Mouse (Mus musculus): Measurements from ENCODE around the gene Tspan4. TPM values are rescaled to one million over a fixed set of nuclear protein-coding genes. Genes with fewer than 3 reads are reported as not detected.

The Tspan4 gene
- polyA plus RNA-seq, 1 experiment from 2014 or later, result 78.2 TPM

GRCm38 (mm10) chr7:141468522-141469211 is 6.4 kb upstream of the Tspan4 start:
- Histone ChIP-seq H3K27ac (ENCODE audit: low read depth, low read length) (peak overlapping the region; percentile 72), H3K36me3 (ENCODE audit: control insufficient read depth, insufficient read depth, low read length) (peaks cover 23% of the 10 kb centered on the region), H3K4me3 (ENCODE audit: low read depth, low read length) (peak overlapping the region; percentile 78), H3K4me2 (peak overlapping the region; percentile 88), H3K9ac (ENCODE audit: low read depth, low read length) (peak overlapping the region; percentile 85), H3K9me3 (ENCODE audit: control insufficient read depth, low read length) (no peaks in the 10 kb centered on the region), H3K4me1 (replicated peaks; ENCODE audit: control insufficient read depth, insufficient read depth, low read length) (peaks cover 43% of the 10 kb centered on the region), H3K27me3 (replicated peaks; ENCODE audit: control insufficient read depth, insufficient read depth, low read length) (peaks cover 21% of the 10 kb centered on the region)
- ATAC-seq (replicated peaks; ENCODE audit: low FRiP score) (peak; percentile 80), DNase-seq (ENCODE audit: low spot score) (peak; percentile 71)
- WGBS, result 4% methylated on average over 8 of the region's 8 CpGs

- H3K9ac ChIP-seq (ENCODE audit: low read depth, low read length), result peak overlapping the region; percentile 85
These were observed 5.7 kb upstream of the Tspan4 start for GRCm38 (mm10) chr7:141469352-141469751.

GRCm38 (mm10) chr7:141469901-141470636 is 5.0 kb upstream of the Tspan4 start:
- Histone ChIP-seq H3K36me3 (ENCODE audit: control insufficient read depth, insufficient read depth, low read length) (peaks cover 23% of the 10 kb centered on the region), H3K27me3 (replicated peaks; ENCODE audit: control insufficient read depth, insufficient read depth, low read length) (peaks cover 7% of the 10 kb centered on the region), H3K4me3 (ENCODE audit: low read depth, low read length) (0 out of 2 replicates have a peak overlapping the region, but pooled peaks have one; percentile 78), H3K9ac (ENCODE audit: low read depth, low read length) (peak overlapping the region; percentile 31; the same call in 1 of the 2 replicates), H3K27ac (ENCODE audit: low read depth, low read length) (no peak overlapping the region; the same call in 1 of the 2 replicates), H3K4me2 (peak overlapping the region; percentile 88), H3K4me1 (replicated peaks; ENCODE audit: control insufficient read depth, insufficient read depth, low read length) (peaks cover 43% of the 10 kb centered on the region), H3K9me3 (ENCODE audit: control insufficient read depth, low read length) (no peaks in the 10 kb centered on the region)
- 91% methylated on average over 18 of the region's 18 CpGs for WGBS
- DNase-seq (ENCODE audit: low spot score) (no peak), ATAC-seq (replicated peaks; ENCODE audit: low FRiP score) (no peak)

More at GRCm38 (mm10) chr7:141469352-141469751, 5.7 kb upstream of the Tspan4 start:
- H3K4me3 ChIP-seq (ENCODE audit: low read depth, low read length), result peak overlapping the region; percentile 78
- no peaks in the 10 kb centered on the region for H3K9me3 ChIP-seq (ENCODE audit: control insufficient read depth, low read length)
- peak overlapping the region; percentile 88 for H3K4me2 ChIP-seq
- H3K4me1 ChIP-seq (replicated peaks; ENCODE audit: control insufficient read depth, insufficient read depth, low read length), result peaks cover 49% of the 10 kb centered on the region
- 83% methylated on average over 6 of the region's 6 CpGs for WGBS
- H3K36me3 ChIP-seq (ENCODE audit: control insufficient read depth, insufficient read depth, low read length), result peaks cover 23% of the 10 kb centered on the region
- peaks cover 14% of the 10 kb centered on the region for H3K27me3 ChIP-seq (replicated peaks; ENCODE audit: control insufficient read depth, insufficient read depth, low read length)
- ATAC-seq (replicated peaks; ENCODE audit: low FRiP score) (no peak), DNase-seq (ENCODE audit: low spot score) (no peak)
- peak overlapping the region; percentile 72 for H3K27ac ChIP-seq (ENCODE audit: low read depth, low read length)

GRCm38 (mm10) chr7:141470637-141470944 is 4.4 kb upstream of the Tspan4 start:
- H3K4me1 ChIP-seq (replicated peaks; ENCODE audit: control insufficient read depth, insufficient read depth, low read length), result peaks cover 39% of the 10 kb centered on the region

GRCm38 (mm10) chr7:141471236-141471635 is 3.8 kb upstream of the Tspan4 start:
- 79% methylated on average over 1 of the region's 1 CpGs for WGBS
- no peaks in the 10 kb centered on the region for H3K27me3 ChIP-seq (replicated peaks; ENCODE audit: control insufficient read depth, insufficient read depth, low read length)

More at GRCm38 (mm10) chr7:141470637-141470944, 4.4 kb upstream of the Tspan4 start:
- H3K9ac ChIP-seq (ENCODE audit: low read depth, low read length), result no peak overlapping the region
- H3K4me2 ChIP-seq, result no peak overlapping the region
- peaks cover 2% of the 10 kb centered on the region; the same call in 1 of the 2 replicates for H3K27me3 ChIP-seq (replicated peaks; ENCODE audit: control insufficient read depth, insufficient read depth, low read length)
- H3K4me3 ChIP-seq (ENCODE audit: low read depth, low read length), result no peak overlapping the region
- DNase-seq (ENCODE audit: low spot score) (no peak), ATAC-seq (replicated peaks; ENCODE audit: low FRiP score) (no peak)
- 86% methylated on average over 10 of the region's 10 CpGs for WGBS
- peaks cover 23% of the 10 kb centered on the region for H3K36me3 ChIP-seq (ENCODE audit: control insufficient read depth, insufficient read depth, low read length)
- no peak overlapping the region for H3K27ac ChIP-seq (ENCODE audit: low read depth, low read length)
- no peaks in the 10 kb centered on the region for H3K9me3 ChIP-seq (ENCODE audit: control insufficient read depth, low read length)

GRCm38 (mm10) chr7:141472226-141472625 is 2.8 kb upstream of the Tspan4 start:
- H3K9ac ChIP-seq (ENCODE audit: low read depth, low read length), result no peak overlapping the region
- H3K27ac ChIP-seq (ENCODE audit: low read depth, low read length), result no peak overlapping the region
- H3K4me2 ChIP-seq, result no peak overlapping the region
- H3K9me3 ChIP-seq (ENCODE audit: control insufficient read depth, low read length), result no peaks in the 10 kb centered on the region
- no peaks in the 10 kb centered on the region for H3K27me3 ChIP-seq (replicated peaks; ENCODE audit: control insufficient read depth, insufficient read depth, low read length)
- 73% methylated on average over 6 of the region's 6 CpGs for WGBS
- peaks cover 44% of the 10 kb centered on the region for H3K4me1 ChIP-seq (replicated peaks; ENCODE audit: control insufficient read depth, insufficient read depth, low read length)
- ATAC-seq (replicated peaks; ENCODE audit: low FRiP score) (no peak), DNase-seq (ENCODE audit: low spot score) (no peak)
- no peak overlapping the region for H3K4me3 ChIP-seq (ENCODE audit: low read depth, low read length)
- H3K36me3 ChIP-seq (ENCODE audit: control insufficient read depth, insufficient read depth, low read length), result peaks cover 23% of the 10 kb centered on the region

More at GRCm38 (mm10) chr7:141471236-141471635, 3.8 kb upstream of the Tspan4 start:
- Histone ChIP-seq H3K9me3 (ENCODE audit: control insufficient read depth, low read length) (no peaks in the 10 kb centered on the region), H3K36me3 (ENCODE audit: control insufficient read depth, insufficient read depth, low read length) (peaks cover 23% of the 10 kb centered on the region), H3K27ac (ENCODE audit: low read depth, low read length) (no peak overlapping the region), H3K4me2 (no peak overlapping the region), H3K4me1 (replicated peaks; ENCODE audit: control insufficient read depth, insufficient read depth, low read length) (peaks cover 42% of the 10 kb centered on the region), H3K9ac (ENCODE audit: low read depth, low read length) (no peak overlapping the region), H3K4me3 (ENCODE audit: low read depth, low read length) (no peak overlapping the region)
- ATAC-seq (replicated peaks; ENCODE audit: low FRiP score), result no peak
- DNase-seq (ENCODE audit: low spot score), result no peak

- WGBS, result 92% methylated on average over 6 of the region's 6 CpGs
These were observed 2.3 kb upstream of the Tspan4 start for GRCm38 (mm10) chr7:141472763-141473162.

GRCm38 (mm10) chr7:141474160-141474559 is 880 bp upstream of the Tspan4 start:
- WGBS, result 5% methylated on average over 5 of the region's 5 CpGs
- Histone ChIP-seq H3K4me1 (replicated peaks; ENCODE audit: control insufficient read depth, insufficient read depth, low read length) (peaks cover 45% of the 10 kb centered on the region), H3K9me3 (ENCODE audit: control insufficient read depth, low read length) (no peaks in the 10 kb centered on the region), H3K27ac (ENCODE audit: low read depth, low read length) (no peak overlapping the region), H3K4me2 (peak overlapping the region; percentile 91), H3K4me3 (ENCODE audit: low read depth, low read length) (peak overlapping the region; percentile 88), H3K36me3 (ENCODE audit: control insufficient read depth, insufficient read depth, low read length) (peaks cover 23% of the 10 kb centered on the region), H3K9ac (ENCODE audit: low read depth, low read length) (peak overlapping the region; percentile 85), H3K27me3 (replicated peaks; ENCODE audit: control insufficient read depth, insufficient read depth, low read length) (no peaks in the 10 kb centered on the region)
- DNase-seq (ENCODE audit: low spot score) (no peak), ATAC-seq (replicated peaks; ENCODE audit: low FRiP score) (no peak)

More at GRCm38 (mm10) chr7:141472763-141473162, 2.3 kb upstream of the Tspan4 start:
- Histone ChIP-seq H3K4me1 (replicated peaks; ENCODE audit: control insufficient read depth, insufficient read depth, low read length) (peaks cover 49% of the 10 kb centered on the region), H3K9me3 (ENCODE audit: control insufficient read depth, low read length) (no peaks in the 10 kb centered on the region), H3K27ac (ENCODE audit: low read depth, low read length) (no peak overlapping the region), H3K9ac (ENCODE audit: low read depth, low read length) (no peak overlapping the region), H3K27me3 (replicated peaks; ENCODE audit: control insufficient read depth, insufficient read depth, low read length) (no peaks in the 10 kb centered on the region), H3K4me2 (no peak overlapping the region), H3K4me3 (ENCODE audit: low read depth, low read length) (no peak overlapping the region), H3K36me3 (ENCODE audit: control insufficient read depth, insufficient read depth, low read length) (peaks cover 23% of the 10 kb centered on the region)
- ATAC-seq (replicated peaks; ENCODE audit: low FRiP score) (no peak), DNase-seq (ENCODE audit: low spot score) (no peak)
